Mouse (Mus musculus): ENCODE measurements around the gene Pdcd10. TPM values are rescaled to one million over a fixed set of nuclear protein-coding genes. Genes with fewer than 3 reads are reported as not detected.

Gene Pdcd10
- polyA plus RNA-seq, 2 experiments: 19.4 to 72.5 TPM

GRCm38 (mm10) chr3:75475106-75475505 lies 81.5 kb downstream of the Pdcd10 start:
- no peaks in the 10 kb centered on the region for H3K36me3 ChIP-seq (replicated peaks; ENCODE audit: control insufficient read depth, insufficient read depth, low read depth)
- H3K4me3 ChIP-seq (ENCODE audit: insufficient read depth in 1 of 2, low read depth in 2 of 2, low read length in 2 of 2): no peak overlapping the region
- H3K27me3 ChIP-seq (ENCODE audit: control insufficient read depth, insufficient read depth, low read length): no peaks in the 10 kb centered on the region
- H3K27ac ChIP-seq: no peak overlapping the region
- TF ChIP-seq EP300 (IDR thresholded peaks at IDR 0.05; ENCODE audit: low read depth) (no peak), CTCF (IDR thresholded peaks at IDR 0.05; ENCODE audit: low read depth) (no peak)
- ATAC-seq (ENCODE audit: insufficient read depth) (no peak), DNase-seq (ENCODE audit: low read depth in 3 of 3, low spot score in 3 of 3) (no peak)
- H3K4me2 ChIP-seq (ENCODE audit: low read depth): no peak overlapping the region
- no peaks in the 10 kb centered on the region for H3K4me1 ChIP-seq (replicated peaks; ENCODE audit: control insufficient read depth in 2 of 2, insufficient read depth in 2 of 2, low read length in 1 of 2)
- no peaks in the 10 kb centered on the region for H3K9me3 ChIP-seq (ENCODE audit: control insufficient read depth, low read length)
- H3K9ac ChIP-seq (replicated peaks): no peak overlapping the region
- 50% methylated on average over 7 of the region's 7 CpGs for WGBS (ENCODE audit: insufficient replicate concordance)

DNA sequence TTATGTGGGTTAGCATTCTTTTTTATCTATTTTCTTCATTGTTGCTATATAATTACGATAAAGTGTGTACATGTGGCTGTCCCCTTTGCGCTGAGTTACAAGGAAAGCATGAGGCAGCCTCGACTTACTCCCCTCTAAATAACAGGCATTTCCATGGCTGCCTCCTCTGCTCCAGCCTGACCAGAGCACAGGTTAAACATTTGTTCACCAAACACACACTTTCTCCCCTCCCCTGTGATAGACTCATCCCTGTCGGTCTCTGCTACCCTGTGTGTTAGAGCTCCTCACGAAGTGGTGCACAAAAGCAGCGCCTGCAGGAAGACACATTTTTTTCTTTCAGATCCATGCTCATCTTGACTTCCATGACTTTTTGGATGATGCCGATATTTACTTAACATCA lies 82.0 kb downstream of the Pdcd10 start:
- Histone ChIP-seq H3K27me3 (ENCODE audit: control insufficient read depth, insufficient read depth, low read length) (no peaks in the 10 kb centered on the region), H3K9ac (replicated peaks) (no peak overlapping the region), H3K4me1 (replicated peaks; ENCODE audit: control insufficient read depth in 2 of 2, insufficient read depth in 2 of 2, low read length in 1 of 2) (no peaks in the 10 kb centered on the region), H3K4me3 (ENCODE audit: insufficient read depth in 1 of 2, low read depth in 2 of 2, low read length in 2 of 2) (no peak overlapping the region), H3K9me3 (ENCODE audit: control insufficient read depth, low read length) (no peaks in the 10 kb centered on the region), H3K27ac (no peak overlapping the region), H3K36me3 (replicated peaks; ENCODE audit: control insufficient read depth, insufficient read depth, low read depth) (no peaks in the 10 kb centered on the region), H3K4me2 (ENCODE audit: low read depth) (no peak overlapping the region)
- no peak for DNase-seq (ENCODE audit: low read depth in 3 of 3, low spot score in 3 of 3)
- no peak for TF ChIP-seq EP300 (IDR thresholded peaks at IDR 0.05; ENCODE audit: low read depth)
- no peak for TF ChIP-seq CTCF (IDR thresholded peaks at IDR 0.05; ENCODE audit: low read depth)
- no peak for ATAC-seq (ENCODE audit: insufficient read depth)
- WGBS (ENCODE audit: insufficient replicate concordance): 61% methylated on average over 7 of the region's 7 CpGs

GRCm38 (mm10) chr3:75468154-75468553 lies 88.5 kb downstream of the Pdcd10 start:
- Histone ChIP-seq H3K36me3 (replicated peaks; ENCODE audit: control insufficient read depth, insufficient read depth, low read depth) (no peaks in the 10 kb centered on the region), H3K9ac (replicated peaks) (no peak overlapping the region), H3K9me3 (ENCODE audit: control insufficient read depth, low read length) (no peaks in the 10 kb centered on the region), H3K4me1 (replicated peaks; ENCODE audit: control insufficient read depth in 2 of 2, insufficient read depth in 2 of 2, low read length in 1 of 2) (no peaks in the 10 kb centered on the region), H3K27me3 (ENCODE audit: control insufficient read depth, insufficient read depth, low read length) (no peaks in the 10 kb centered on the region), H3K27ac (no peak overlapping the region), H3K4me3 (ENCODE audit: insufficient read depth in 1 of 2, low read depth in 2 of 2, low read length in 2 of 2) (no peak overlapping the region), H3K4me2 (ENCODE audit: low read depth) (no peak overlapping the region)
- no peak for TF ChIP-seq CTCF (IDR thresholded peaks at IDR 0.05; ENCODE audit: low read depth)
- TF ChIP-seq EP300 (IDR thresholded peaks at IDR 0.05; ENCODE audit: low read depth): no peak
- WGBS (ENCODE audit: insufficient replicate concordance): 62% methylated on average over 7 of the region's 7 CpGs
- DNase-seq (ENCODE audit: low read depth in 3 of 3, low spot score in 3 of 3) (no peak), ATAC-seq (ENCODE audit: insufficient read depth) (no peak)

Other genes starting within 250 kb of the Pdcd10 start
- not detected in 2 replicates for gene Wdr49, start 74.7 kb downstream of the Pdcd10 start, polyA plus RNA-seq (2012; rRNA removed)
- gene Wdr49, start 74.7 kb downstream of the Pdcd10 start, polyA plus RNA-seq (2014; fragmentation: Nextera tagmentation; extraction: Ambion mirVana): not detected in 2 replicates
- 0.11 and 0.15 TPM in 2 replicates for gene Serpini1, start 691 bp upstream of the Pdcd10 start, polyA plus RNA-seq (2012; rRNA removed)
- gene Serpini1, start 691 bp upstream of the Pdcd10 start, polyA plus RNA-seq (2014; fragmentation: Nextera tagmentation; extraction: Ambion mirVana): 0.13 and 0.50 TPM in 2 replicates
- not detected in 2 replicates for gene Gm29133, start 191.3 kb upstream of the Pdcd10 start, polyA plus RNA-seq (2012; rRNA removed)
- gene Gm29133, start 191.3 kb upstream of the Pdcd10 start, polyA plus RNA-seq (2014; fragmentation: Nextera tagmentation; extraction: Ambion mirVana): not detected in 2 replicates